Mouse (Mus musculus): ENCODE measurements around the gene Pum1.

Gene Pum1

DNA sequence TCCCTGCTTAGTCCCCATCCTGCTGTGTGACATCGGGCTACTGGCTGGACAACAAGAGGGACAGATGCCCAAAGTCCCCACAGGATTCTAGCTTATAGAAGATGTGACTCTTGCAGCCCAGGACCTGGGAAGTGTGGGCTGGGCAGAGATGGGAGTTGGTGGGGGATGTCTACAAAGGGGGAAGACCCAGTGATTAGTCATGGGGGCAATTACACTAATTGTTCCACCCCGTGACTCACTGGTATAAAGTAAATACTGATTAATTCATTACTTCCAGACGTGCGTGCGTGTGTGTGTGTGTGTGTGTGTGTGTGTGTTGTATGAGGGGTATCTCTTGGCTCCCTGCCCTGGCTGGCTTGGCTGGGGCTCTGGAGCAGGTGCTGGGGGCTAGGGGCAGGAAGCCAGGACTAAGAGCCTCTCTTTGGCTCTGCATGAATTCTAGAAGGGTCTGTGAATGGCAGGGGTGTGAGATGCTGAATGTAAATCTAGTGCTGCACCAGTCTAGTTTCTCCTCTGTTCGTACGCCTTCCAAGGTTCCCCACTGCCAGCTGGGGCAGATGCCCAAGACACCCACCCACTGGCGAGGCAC lies 151.7 kb downstream of the Pum1 start:
- no peak for DNase-seq (ENCODE audit: low spot score in 2 of 2)

DNA sequence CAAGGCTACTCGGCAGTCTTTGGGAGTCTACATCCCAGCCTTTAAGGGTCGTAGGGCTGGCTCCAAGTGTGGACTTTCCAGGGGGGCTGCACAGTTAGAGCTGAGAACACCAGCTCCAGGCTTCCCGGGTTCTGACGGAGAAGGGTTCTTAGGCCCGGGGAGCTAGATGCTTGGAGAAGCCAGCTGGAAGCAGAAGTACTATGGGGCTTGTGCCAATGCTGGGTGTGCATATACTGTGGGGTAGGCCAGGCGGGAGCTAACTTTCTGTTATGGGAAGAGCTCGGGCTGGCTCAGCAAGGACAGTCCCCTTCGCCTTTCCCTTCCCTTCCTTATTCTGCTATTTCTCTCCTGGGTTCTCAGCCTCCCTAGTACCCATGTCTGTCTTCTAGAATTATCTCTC lies 152.7 kb downstream of the Pum1 start:
- DNase-seq (ENCODE audit: low spot score in 2 of 2): peak in 1 of 2 experiments; percentile 54

DNA sequence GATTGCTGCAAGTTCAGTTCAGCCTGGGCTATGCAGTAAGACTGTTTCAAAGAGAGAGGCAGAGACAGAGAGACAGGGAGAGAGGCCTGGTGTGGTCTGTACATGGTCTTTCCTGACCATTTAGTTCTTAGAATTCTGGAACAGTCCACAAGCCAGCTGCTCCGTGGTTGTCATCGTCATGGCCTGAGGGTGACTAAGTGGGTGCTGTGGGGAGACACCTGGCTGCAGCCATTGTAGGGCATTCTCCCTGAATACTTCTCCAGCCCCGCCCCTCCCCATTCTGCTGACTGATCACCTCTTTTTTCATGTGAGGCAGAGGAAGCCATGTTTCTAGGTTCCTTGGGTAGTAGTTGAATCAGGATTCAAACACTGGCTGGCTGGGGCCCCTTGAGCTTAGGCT lies 156.7 kb downstream of the Pum1 start:
- no peak for DNase-seq (ENCODE audit: low spot score in 2 of 2)

DNA sequence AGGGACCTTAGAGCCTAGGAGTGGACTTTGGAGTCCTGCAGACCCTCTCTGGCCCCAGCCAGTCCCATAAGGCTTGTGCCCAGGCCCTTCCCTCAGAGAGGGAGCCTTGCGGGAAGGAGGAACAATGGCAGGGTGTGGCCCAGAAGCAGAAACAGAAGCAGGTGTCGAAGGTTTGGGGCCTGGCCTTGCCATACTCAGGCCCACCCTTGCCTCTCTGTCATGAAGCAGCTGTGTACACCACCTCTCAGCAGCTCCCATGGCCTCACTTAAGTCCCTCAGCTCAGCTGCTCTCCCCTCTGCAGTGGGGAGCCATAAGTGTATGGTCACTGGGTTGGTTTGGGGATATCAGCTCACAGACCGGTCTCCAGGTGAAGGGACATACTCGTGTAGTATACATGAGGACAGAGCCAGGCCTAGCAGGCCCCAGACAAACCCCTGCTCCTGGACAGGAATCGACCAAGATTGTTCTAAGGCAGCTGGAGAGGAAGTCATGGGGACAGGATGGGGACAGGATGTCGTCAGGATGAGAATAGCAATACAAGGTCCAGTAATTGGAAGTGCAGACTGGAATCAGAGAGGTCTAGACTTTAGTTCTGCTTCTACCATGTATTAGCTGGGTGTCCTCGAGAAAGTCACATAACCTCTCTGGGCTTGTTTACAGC lies 157.6 kb downstream of the Pum1 start:
- no peak for DNase-seq (ENCODE audit: low spot score in 2 of 2)

DNA sequence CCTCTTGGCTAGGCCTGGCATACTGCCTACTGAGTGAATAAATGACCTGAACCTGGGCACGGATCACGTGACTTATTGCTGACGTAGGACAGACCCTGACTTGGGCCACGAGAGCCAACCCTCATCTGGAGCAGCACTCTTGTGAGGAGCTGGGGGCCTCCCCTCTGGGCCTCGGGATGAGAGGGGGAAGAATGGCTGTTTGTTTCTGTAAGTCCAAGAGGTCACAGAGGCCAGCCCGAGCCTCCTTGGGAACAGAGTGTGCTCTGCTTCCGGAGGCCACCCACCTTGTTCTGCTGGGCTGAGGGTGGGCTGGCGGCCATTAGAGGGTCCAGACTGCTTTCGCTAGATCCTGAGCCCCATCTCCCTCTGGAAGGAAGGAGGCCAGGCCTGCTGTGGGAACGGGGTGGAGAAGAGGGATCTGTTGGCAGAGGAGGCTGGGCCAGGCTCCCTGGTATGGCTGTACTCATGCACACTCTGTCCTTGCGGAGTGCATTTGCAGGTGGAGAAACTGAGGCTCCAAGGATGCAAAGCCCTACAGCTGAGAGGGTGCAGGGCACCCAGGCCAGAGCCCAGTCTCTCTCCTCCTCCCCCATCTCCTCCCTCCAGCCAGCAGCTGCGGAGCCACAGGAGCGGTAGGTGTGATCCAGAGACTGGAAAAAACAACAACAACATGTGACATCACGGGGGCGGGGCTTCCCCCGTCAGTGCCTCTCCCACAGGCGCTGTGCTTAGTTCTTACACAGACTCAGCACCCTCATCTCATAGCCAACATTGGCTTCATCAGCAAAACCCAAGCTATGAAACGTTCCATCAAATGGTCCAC lies 165.9 kb downstream of the Pum1 start:
- DNase-seq (ENCODE audit: low spot score in 2 of 2): no peak

All from left cerebral cortex, adult 9 months (tissue).